Mouse (Mus musculus) cortical plate, adult 2 months (tissue): ENCODE measurements at regions not wholly inside any gene's neighbourhood (a gene's known extent, or its start where the extent isn't known, plus 50 kb on each side); places are given as distances from the start of the nearest gene placed in this dataset.

Source experiments
- CTCF ChIP-seq: fragments of 200-500 bp; IDR thresholded peaks from 2 replicates; pipeline ENCODE4 v1.5.1; 2011; ENCODE audit warnings: mild to moderate bottlenecking, control low read depth, low read length; ENCODE audit not compliant: insufficient read depth; ENCODE audit errors: extremely low read depth
- POLR2A ChIP-seq: fragments of 200-500 bp; IDR thresholded peaks from 2 replicates; pipeline ENCODE4 v1.6.1; 2011; ENCODE audit warnings: mild to moderate bottlenecking, low read length, control low read depth; ENCODE audit not compliant: insufficient read depth; ENCODE audit errors: extremely low read depth

DNA sequence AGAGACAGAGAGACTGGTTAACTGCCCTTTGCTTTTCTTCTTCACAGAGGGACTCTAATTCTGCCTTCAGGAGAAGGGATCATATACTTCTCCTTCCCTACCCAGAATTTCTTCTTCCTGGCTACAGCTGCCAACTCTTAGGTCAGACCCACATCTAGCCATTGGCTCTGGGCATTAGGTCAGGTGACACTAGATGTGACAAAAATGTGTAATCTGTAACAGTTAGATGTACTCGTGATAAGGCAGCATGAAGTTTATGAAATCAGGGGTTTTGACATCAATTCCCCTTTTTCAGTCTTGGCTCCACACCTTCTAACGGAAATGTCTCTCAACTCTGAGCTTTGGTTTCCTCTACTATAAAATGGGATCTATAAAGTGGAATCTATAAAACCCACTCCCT is 428.4 kb downstream of the Bmper start:
- TF ChIP-seq POLR2A (no peak), CTCF (no peak)
